Mouse (Mus musculus) CH12.LX (cell line): ENCODE data around the gene Tnni3. TPM values are rescaled to one million over a fixed set of nuclear protein-coding genes. Genes with fewer than 3 reads are reported as not detected.

Experiments
- DNase-seq: peaks from one replicate; pipeline ENCODE4 v3.0.0-alpha.2; 2013; ENCODE audit errors: extremely low read depth
- H3K27ac ChIP-seq: 2 replicates; pipeline ENCODE4 v1.5.1; 2012; ENCODE audit warnings: low read depth, mild to moderate bottlenecking, control low read depth, moderate library complexity; ENCODE audit not compliant: insufficient read depth
- H3K27me3 ChIP-seq: replicated peaks from 2 replicates; pipeline ENCODE3; 2012; ENCODE audit warnings: inconsistent platforms
- H3K36me3 ChIP-seq, 2 experiments: replicated peaks in 1 of 2; 2 replicates each; pipeline versions ENCODE3 to v1.6.1; 2012; ENCODE audit warnings: inconsistent platforms in 1 of 2, low read length in 1 of 2, mild to moderate bottlenecking in 1 of 2, mixed read lengths in 1 of 2, moderate library complexity in 1 of 2; ENCODE audit not compliant: control insufficient read depth in 1 of 2, insufficient read depth in 1 of 2
- H3K4me1 ChIP-seq, 2 experiments: 2 replicates each; pipeline ENCODE4 v1.6.1; 2012; ENCODE audit warnings: inconsistent platforms in 1 of 2, moderate library complexity in 1 of 2; ENCODE audit not compliant: insufficient read depth in 2 of 2, control insufficient read depth in 1 of 2
- H3K4me2 ChIP-seq: 2 replicates; pipeline ENCODE4 v1.6.1; 2012; ENCODE audit warnings: low read depth, mild to moderate bottlenecking, control low read depth; ENCODE audit not compliant: poor library complexity, insufficient read depth, severe bottlenecking
- H3K4me3 ChIP-seq, 3 experiments: fragments of 150-350 bp in 1 of 3; sonication (generic) in 1 of 3; replicated peaks in 1 of 3; 2 replicates each; pipeline versions ENCODE3 to v1.5.1; 2011 to 2012; ENCODE audit warnings: low read depth in 2 of 3, low read length in 2 of 3, mild to moderate bottlenecking in 2 of 3, moderate library complexity in 2 of 3, control low read depth in 1 of 3, improper control_type of control experiment in 1 of 3, inconsistent platforms in 1 of 3, mixed read lengths in 1 of 3; ENCODE audit not compliant: poor library complexity in 1 of 3
- H3K79me2 ChIP-seq: replicated peaks from 2 replicates; pipeline ENCODE4 v1.6.1; 2012; ENCODE audit warnings: mild to moderate bottlenecking, moderate library complexity; ENCODE audit not compliant: control insufficient read depth, poor library complexity, insufficient read depth, severe bottlenecking; ENCODE audit errors: extremely low read depth
- H3K9ac ChIP-seq: 2 replicates; pipeline ENCODE4 v1.6.1; 2012; ENCODE audit warnings: low read depth, mild to moderate bottlenecking, control low read depth, moderate library complexity; ENCODE audit not compliant: insufficient read depth
- H3K9me3 ChIP-seq: replicated peaks from 2 replicates; pipeline ENCODE3; 2012; ENCODE audit warnings: low read length, inconsistent platforms, mixed read lengths
- CHD1 ChIP-seq: IDR thresholded peaks from 2 replicates; pipeline ENCODE4 v1.6.1; 2012; ENCODE audit warnings: low read depth, low read length, improper control_type of control experiment, inconsistent platforms
- CTCF ChIP-seq, 2 experiments: IDR thresholded peaks in 1 of 2; conservative IDR thresholded peaks in 1 of 2; 2 replicates each; pipeline ENCODE4 v1.5.1; 2011 to 2012; ENCODE audit warnings: low read depth in 2 of 2, low read length in 2 of 2, improper control_type of control experiment in 1 of 2, inconsistent platforms in 1 of 2, mild to moderate bottlenecking in 1 of 2, moderate library complexity in 1 of 2
- E2F4 ChIP-seq: IDR thresholded peaks from 2 replicates; pipeline ENCODE4 v1.6.1; 2011; ENCODE audit warnings: low read depth, low read length, improper control_type of control experiment; ENCODE audit not compliant: insufficient replicate concordance
- EP300 ChIP-seq: IDR thresholded peaks from 2 replicates; pipeline ENCODE4 v1.6.1; 2011; ENCODE audit warnings: low read length, improper control_type of control experiment
- ETS1 ChIP-seq: conservative IDR thresholded peaks from 2 replicates; pipeline ENCODE4 v1.6.1; 2012; ENCODE audit warnings: low read depth, mild to moderate bottlenecking, inconsistent platforms, low read length, improper control_type of control experiment, moderate library complexity
- GABPA ChIP-seq: IDR thresholded peaks from 2 replicates; pipeline ENCODE4 v1.6.1; 2012; ENCODE audit warnings: low read depth, low read length, improper control_type of control experiment, inconsistent platforms; ENCODE audit not compliant: insufficient replicate concordance
- HCFC1 ChIP-seq: IDR thresholded peaks from 2 replicates; pipeline ENCODE4 v1.6.1; 2012; ENCODE audit warnings: low read depth, mild to moderate bottlenecking, inconsistent platforms, low read length, improper control_type of control experiment
- JUN ChIP-seq: IDR thresholded peaks from 2 replicates; pipeline ENCODE4 v1.6.1; 2011; ENCODE audit warnings: low read depth, mild to moderate bottlenecking, low read length, improper control_type of control experiment, moderate library complexity; ENCODE audit not compliant: insufficient read depth
- JUND ChIP-seq: conservative IDR thresholded peaks from 2 replicates; pipeline ENCODE4 v1.6.1; 2011; ENCODE audit warnings: low read depth, low read length, improper control_type of control experiment
- MEF2A ChIP-seq: IDR thresholded peaks from 2 replicates; pipeline ENCODE4 v1.6.1; 2014; ENCODE audit warnings: low read depth, mild to moderate bottlenecking, inconsistent platforms, low read length, improper control_type of control experiment, borderline replicate concordance
- MXI1 ChIP-seq: IDR thresholded peaks from 2 replicates; pipeline ENCODE4 v1.6.1; 2011; ENCODE audit warnings: mild to moderate bottlenecking, low read depth, low read length, improper control_type of control experiment
- NRF1 ChIP-seq: IDR thresholded peaks from 2 replicates; pipeline ENCODE4 v1.6.1; 2014; ENCODE audit warnings: low read depth, mild to moderate bottlenecking, inconsistent platforms, low read length, improper control_type of control experiment, moderate library complexity
- PAX5 ChIP-seq: IDR thresholded peaks from 2 replicates; pipeline ENCODE4 v1.6.1; 2012; ENCODE audit warnings: low read length, inconsistent platforms, mixed read lengths
- POLR2A ChIP-seq: IDR thresholded peaks from 2 replicates; pipeline ENCODE4 v1.6.1; 2011; ENCODE audit warnings: low read depth, mild to moderate bottlenecking, improper control_type of control experiment, low read length
- RAD21 ChIP-seq: IDR thresholded peaks from 2 replicates; pipeline ENCODE4 v1.6.1; 2011; ENCODE audit warnings: low read depth, mild to moderate bottlenecking, low read length, improper control_type of control experiment, moderate library complexity
- SIN3A ChIP-seq: IDR thresholded peaks from 2 replicates; pipeline ENCODE4 v1.6.1; 2012; ENCODE audit warnings: low read length, improper control_type of control experiment, inconsistent platforms
- SMC3 ChIP-seq: IDR thresholded peaks from 2 replicates; pipeline ENCODE4 v1.6.1; 2011; ENCODE audit warnings: low read depth, low read length, improper control_type of control experiment
- USF1 ChIP-seq: IDR thresholded peaks from 2 replicates; pipeline ENCODE4 v1.6.1; 2014; ENCODE audit warnings: low read depth, mild to moderate bottlenecking, inconsistent platforms, low read length, improper control_type of control experiment
- USF2 ChIP-seq: conservative IDR thresholded peaks from 2 replicates; pipeline ENCODE4 v1.6.1; 2011; ENCODE audit warnings: low read depth, low read length, improper control_type of control experiment
- ZC3H11A ChIP-seq: IDR thresholded peaks from 2 replicates; pipeline ENCODE4 v1.6.1; 2012; ENCODE audit warnings: low read depth, mild to moderate bottlenecking, inconsistent platforms, low read length, improper control_type of control experiment
- dilution Hi-C: fragments of 300-500 bp; cut with MboI; formaldehyde crosslinking; loops from 2 replicates; pipeline ENCODE4 v1.14.3; 2020; ENCODE audit warnings: low sequenced_read_pairs; ENCODE audit not compliant: extremely low pct_unique_long_range_greater_than_20kb, extremely low pct_ligation_motif_present
- in situ Hi-C: fragments of 300-500 bp; cut with MboI; formaldehyde crosslinking; loops from 3 replicates; pipeline ENCODE4 v1.14.3; 2019; ENCODE audit warnings: low sequenced_read_pairs, low pct_ligation_motif_present, low pct_unique_long_range_greater_than_20kb, mixed read lengths
- polyA plus RNA-seq: library from polyadenylated mRNA; unstranded; fragments of >175 nt; gene quantifications from 2 replicates; pipeline ENCODE4 v1.2.1, GENCODE M21; 2012; ENCODE audit warnings: low read depth; ENCODE audit not compliant: insufficient read length
- total RNA-seq, 2 experiments: library from RNA; depleted of rRNA; stranded (reverse); fragments of 300-350 nt in 1 of 2; fragments of >200 nt in 1 of 2; gene quantifications; 2 replicates each; pipeline ENCODE4 v1.2.3; 2012 to 2014

The Tnni3 gene
- total and polyA plus RNA-seq, 3 experiments, result 0.51 to 2.0 (median 0.64) TPM

DNA sequence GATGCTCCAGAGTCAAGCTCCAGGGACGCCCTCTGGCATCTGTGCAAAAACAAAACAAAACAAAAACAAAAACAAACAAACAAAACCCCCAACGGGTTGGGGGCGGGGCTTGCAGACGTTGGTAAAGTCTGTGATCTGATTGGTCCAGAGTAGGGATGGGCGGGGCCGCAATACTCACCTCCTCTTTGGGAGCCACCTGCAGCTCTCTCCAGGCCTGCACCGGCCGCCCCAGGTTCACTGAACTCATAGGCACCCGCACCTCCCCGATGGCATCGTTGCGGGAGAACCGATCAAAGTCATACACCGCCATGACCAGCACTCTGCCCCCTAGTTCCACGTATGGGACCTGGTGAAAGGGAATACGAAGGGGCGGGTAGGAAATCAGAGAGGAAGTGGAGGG lies 18.0 kb upstream of the Tnni3 start:
- peaks cover under 1% of the 10 kb centered on the region in 2 experiments; a peak in 2 of 4 replicates for H3K4me1 ChIP-seq
- no peak overlapping the region for H3K9ac ChIP-seq
- TF ChIP-seq E2F4, result no peak
- TF ChIP-seq POLR2A, result no peak
- no peak for TF ChIP-seq GABPA
- TF ChIP-seq NRF1, result no peak
- TF ChIP-seq ZC3H11A, result no peak
- no peak for TF ChIP-seq JUND
- TF ChIP-seq EP300, result no peak
- in situ Hi-C loops, result no loop called here
- dilution Hi-C loops, result no loop called here
- no peak overlapping the region for H3K27ac ChIP-seq
- no peaks in the 10 kb centered on the region for H3K79me2 ChIP-seq
- peaks cover 4% of the 10 kb centered on the region for H3K9me3 ChIP-seq
- no peak overlapping the region for H3K4me3 ChIP-seq
- H3K36me3 ChIP-seq, result no peaks in the 10 kb centered on the region
- H3K4me2 ChIP-seq, result no peak overlapping the region
- H3K27me3 ChIP-seq, result peaks cover 54% of the 10 kb centered on the region
- DNase-seq, result no peak

DNA sequence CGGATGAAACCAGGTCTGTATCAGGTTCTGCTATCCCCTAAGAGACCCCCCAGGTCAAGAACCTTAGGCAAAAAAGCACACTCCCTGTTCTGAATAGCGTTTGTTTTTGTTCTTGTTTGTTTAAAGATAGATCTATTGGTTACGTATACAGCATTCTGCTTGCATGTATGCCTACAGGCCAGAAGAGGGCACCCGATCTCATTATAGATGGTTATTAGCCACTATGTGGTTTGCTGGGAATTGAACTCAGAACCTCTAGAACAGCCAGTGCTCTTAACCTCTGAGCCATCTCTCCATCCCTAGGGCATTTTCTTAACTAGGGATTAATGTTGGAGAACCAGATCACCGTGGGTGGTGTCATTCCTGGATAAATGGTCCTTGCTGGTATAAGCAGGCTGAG lies 17.3 kb upstream of the Tnni3 start:
- H3K79me2 ChIP-seq, result no peaks in the 10 kb centered on the region
- DNase-seq, result no peak
- no peak overlapping the region for H3K9ac ChIP-seq
- no peak overlapping the region for H3K4me2 ChIP-seq
- peaks cover 52% of the 10 kb centered on the region for H3K27me3 ChIP-seq
- dilution Hi-C loops, result no loop called here
- no peaks in the 10 kb centered on the region for H3K36me3 ChIP-seq
- peaks cover 4% of the 10 kb centered on the region for H3K9me3 ChIP-seq
- no peaks in the 10 kb centered on the region for H3K4me1 ChIP-seq
- TF ChIP-seq GABPA (no peak), PAX5 (no peak), CTCF (conservative IDR thresholded peaks at IDR 0.05 in 1 of 2, IDR thresholded peaks at IDR 0.05 in 1 of 2; ENCODE audit: low read depth in 2 of 2, low read length in 2 of 2) (peak in 1 of 2 experiments; percentile 18; a peak in 1 of 4 replicates)
- no peak overlapping the region for H3K4me3 ChIP-seq
- no peak overlapping the region for H3K27ac ChIP-seq
- in situ Hi-C loops, result no loop called here

DNA sequence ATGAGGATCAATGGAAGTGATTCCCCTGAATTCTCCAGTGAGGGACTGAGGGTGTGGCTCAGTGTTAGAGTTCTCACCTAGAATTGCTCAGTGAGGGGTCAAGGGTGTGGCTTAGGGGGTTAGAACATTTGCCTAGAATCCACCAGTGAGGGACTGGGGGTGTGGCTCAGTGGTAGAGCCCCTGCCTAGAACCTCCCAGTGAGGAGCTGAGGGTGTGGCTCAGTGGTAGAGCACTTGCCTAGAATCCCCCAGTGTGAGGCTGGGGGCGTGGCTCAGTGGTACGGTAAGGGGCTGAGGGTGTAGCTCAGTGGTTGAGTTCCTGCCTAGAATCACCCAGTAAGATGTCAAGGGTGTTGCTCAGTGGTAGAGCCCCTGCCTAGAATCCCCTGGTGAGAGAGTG lies 15.0 kb upstream of the Tnni3 start:
- H3K9me3 ChIP-seq, result peaks cover 4% of the 10 kb centered on the region
- no peak overlapping the region for H3K27ac ChIP-seq
- TF ChIP-seq E2F4 (no peak), SMC3 (no peak), USF2 (no peak), PAX5 (no peak), HCFC1 (no peak), POLR2A (no peak), USF1 (no peak), MEF2A (no peak), EP300 (no peak), ETS1 (no peak), CHD1 (no peak), JUN (no peak), MXI1 (no peak), SIN3A (no peak), NRF1 (no peak), RAD21 (no peak)
- TF ChIP-seq, all 38 proteins: peak for 0
- no peak overlapping the region for H3K4me3 ChIP-seq
- H3K4me1 ChIP-seq, result no peaks in the 10 kb centered on the region
- peaks cover 59% of the 10 kb centered on the region for H3K27me3 ChIP-seq
- dilution Hi-C loops, result no loop called here
- no peak for DNase-seq
- H3K9ac ChIP-seq, result no peak overlapping the region
- in situ Hi-C loops, result no loop called here
- H3K36me3 ChIP-seq, result no peaks in the 10 kb centered on the region
- H3K79me2 ChIP-seq, result no peaks in the 10 kb centered on the region
- H3K4me2 ChIP-seq, result no peak overlapping the region
